Mouse (Mus musculus): ENCODE measurements around the gene Zfp451.

Zfp451 gene

GRCm38 (mm10) chr1:33714796-33715195, 99.6 kb downstream of the Zfp451 start:
- Histone ChIP-seq H3K36me3 (ENCODE audit: control insufficient read depth, insufficient read depth, low read length, poor library complexity, severe bottlenecking) (no peaks in the 10 kb centered on the region), H3K27me3 (ENCODE audit: control insufficient read depth, insufficient read depth, low read length, poor library complexity, severe bottlenecking) (no peaks in the 10 kb centered on the region; the same call in 1 of the 2 replicates)
- DNase-seq (ENCODE audit: low read depth, low spot score) = no peak

GRCm38 (mm10) chr1:33712026-33712425, 102.4 kb downstream of the Zfp451 start:
- Histone ChIP-seq H3K36me3 (ENCODE audit: control insufficient read depth, insufficient read depth, low read length, poor library complexity, severe bottlenecking) (no peaks in the 10 kb centered on the region), H3K27me3 (ENCODE audit: control insufficient read depth, insufficient read depth, low read length, poor library complexity, severe bottlenecking) (no peaks in the 10 kb centered on the region; the same call in 1 of the 2 replicates)
- DNase-seq (ENCODE audit: low read depth, low spot score) = no peak

All from splenic B cell, adult 2 months (primary cell).